Mouse (Mus musculus) heart, adult 9 months (tissue): Measurements from ENCODE around the gene Rxra.

Source experiments
- DNase-seq, 2 experiments: peaks; one replicate each; pipeline ENCODE4 v3.0.0; 2022; ENCODE audit warnings: low spot score in 2 of 2

The Rxra gene

DNA sequence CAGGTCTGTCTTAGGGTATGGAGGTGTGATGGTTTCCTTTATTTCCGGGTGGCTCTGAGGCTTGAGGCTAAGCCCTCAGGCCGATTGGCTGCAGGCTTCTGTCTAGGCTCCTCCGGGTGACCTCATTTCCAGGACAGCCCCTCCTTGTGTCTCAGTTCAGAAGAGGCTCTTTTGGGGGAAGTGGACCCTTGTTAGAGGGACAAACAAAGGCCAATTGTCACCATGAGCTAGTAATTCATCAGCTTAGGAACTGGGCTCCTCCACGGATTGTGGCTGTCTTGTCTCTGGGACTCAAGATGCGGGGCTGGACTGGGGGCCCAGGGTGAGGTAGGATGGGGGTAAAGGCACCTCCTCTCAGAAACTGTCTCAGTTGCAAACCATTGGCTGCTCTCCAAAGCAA, 5.5 kb upstream of the Rxra start:
- no peak for DNase-seq

DNA sequence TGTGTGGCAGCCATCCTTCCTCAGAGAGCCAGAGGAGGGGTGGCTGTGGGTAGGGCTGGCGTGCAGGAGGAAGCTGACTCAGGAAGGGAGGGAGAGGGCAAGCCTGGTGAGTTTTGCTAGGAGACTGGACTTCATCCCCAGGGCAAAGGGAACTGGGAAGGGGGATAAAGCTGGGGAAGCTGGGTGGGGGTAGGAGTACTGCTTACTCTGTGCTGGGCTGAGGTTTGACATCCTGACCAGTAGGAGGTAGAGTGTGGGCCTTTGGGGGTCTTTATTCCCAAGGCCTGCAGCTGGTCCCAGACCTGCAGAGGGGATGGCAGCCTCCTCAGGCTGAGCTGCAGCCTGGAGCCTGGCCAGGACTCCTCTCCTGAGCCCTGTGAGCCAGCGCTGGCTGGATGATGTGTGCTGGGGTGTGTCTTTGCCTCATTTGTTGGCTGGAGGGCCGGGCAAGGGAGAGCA, 4.6 kb upstream of the Rxra start:
- no peak for DNase-seq

DNA sequence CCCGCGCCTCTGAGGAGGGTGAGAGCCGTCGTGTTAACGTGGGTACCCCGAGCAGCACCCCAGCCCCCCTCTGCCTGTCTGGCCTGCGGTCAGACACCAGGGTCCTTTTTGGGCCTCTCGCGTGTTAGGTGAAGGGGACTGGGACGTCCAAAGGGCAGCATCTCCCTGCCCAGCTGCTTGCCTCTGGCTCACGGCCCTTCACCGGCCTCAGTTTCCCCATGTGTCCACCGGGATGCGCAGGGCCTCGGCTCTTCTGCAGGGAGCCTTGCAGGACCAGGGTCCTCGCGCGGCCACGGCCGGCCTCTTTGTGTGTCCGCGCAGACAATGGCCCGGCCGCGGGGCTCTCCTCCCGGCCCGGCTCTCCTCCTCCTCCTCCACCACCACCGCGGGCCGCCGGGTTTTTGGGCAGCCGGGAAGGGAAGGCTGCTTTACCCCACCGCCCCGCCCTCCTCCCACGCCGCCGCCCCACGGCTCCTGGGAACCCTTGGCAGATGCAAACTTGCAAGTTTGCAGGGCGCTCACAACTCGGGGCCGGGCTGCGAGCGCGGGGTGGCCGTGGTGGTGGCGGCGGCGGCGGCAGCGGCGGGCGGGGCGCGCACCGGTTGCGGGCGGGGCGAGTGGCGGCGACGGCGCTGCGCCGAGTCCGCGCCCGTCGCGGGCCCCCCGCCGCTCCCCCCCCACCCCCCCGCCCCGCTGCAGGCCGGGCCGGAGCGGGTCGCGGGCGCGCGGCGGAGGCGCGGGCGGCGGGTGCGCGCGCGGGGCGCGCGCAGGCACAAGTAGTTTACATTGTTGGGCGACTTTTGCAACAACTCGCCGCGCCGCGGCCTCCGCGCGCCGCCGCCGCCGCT, 462 bp downstream of the Rxra start:
- peak; percentile 76 to 78 for DNase-seq

DNA sequence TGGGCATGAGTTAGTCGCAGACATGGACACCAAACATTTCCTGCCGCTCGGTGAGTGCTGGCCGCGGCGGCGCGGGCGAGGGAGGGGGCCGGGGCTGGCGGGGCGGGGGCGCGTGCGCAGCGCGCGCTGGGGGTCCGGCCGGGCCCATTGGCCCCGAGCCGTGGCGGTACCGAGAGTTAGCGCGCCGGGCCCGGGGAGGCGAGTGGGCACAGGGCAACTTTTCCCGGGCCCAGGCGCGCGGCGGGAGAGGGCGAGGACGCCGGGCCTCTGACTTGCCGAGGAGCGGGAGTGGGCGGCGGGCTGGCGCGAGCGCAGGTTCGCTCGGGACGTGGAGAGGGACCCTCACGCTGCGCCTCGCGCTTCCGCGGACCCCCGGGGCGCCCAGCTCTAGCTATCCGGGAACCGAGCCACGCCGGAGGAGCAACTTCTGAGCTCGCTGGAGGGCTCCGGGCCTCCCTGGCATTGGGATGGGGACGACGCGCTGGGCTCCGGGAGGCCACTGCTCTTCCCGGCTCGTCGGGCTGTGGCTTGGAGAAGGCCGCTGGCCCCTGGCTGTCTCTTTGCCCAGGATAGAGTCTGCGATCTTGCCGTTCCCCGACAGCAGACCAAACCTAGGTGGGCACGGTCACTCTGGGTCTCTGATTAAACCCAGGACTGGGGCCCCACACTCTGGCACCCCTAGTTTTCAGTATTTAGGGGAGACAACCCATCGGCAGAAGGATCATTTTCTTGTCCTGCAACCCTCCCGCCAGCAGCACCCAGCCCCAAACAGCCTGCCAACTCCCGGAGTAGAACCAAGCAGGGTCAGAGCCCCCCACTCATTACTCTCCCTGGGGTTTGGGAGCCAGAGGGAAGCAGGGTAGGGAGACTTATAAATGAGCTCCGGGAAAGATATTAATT, 1.4 kb downstream of the Rxra start:
- DNase-seq, result peak in 1 of 2 experiments; percentile 55

DNA sequence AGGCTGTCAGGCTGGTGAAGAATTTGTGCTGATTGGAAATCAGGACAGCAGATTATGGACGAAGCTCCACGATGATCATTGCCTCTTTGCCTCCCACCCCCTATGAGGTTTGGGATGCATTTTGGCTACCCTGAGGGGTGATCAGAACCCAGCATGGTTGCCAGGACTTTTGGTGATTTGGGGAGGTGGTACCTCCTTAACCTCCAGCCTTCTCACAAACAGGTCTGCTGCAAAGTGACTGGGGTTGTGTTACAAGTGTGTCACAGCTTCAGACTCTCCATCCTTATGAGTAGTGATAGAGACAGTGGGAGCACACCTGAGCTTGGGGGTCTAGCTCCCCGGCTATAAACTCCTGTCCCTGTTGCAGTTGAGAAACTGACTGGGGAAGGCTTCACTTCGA, 2.1 kb downstream of the Rxra start:
- DNase-seq, result no peak

DNA sequence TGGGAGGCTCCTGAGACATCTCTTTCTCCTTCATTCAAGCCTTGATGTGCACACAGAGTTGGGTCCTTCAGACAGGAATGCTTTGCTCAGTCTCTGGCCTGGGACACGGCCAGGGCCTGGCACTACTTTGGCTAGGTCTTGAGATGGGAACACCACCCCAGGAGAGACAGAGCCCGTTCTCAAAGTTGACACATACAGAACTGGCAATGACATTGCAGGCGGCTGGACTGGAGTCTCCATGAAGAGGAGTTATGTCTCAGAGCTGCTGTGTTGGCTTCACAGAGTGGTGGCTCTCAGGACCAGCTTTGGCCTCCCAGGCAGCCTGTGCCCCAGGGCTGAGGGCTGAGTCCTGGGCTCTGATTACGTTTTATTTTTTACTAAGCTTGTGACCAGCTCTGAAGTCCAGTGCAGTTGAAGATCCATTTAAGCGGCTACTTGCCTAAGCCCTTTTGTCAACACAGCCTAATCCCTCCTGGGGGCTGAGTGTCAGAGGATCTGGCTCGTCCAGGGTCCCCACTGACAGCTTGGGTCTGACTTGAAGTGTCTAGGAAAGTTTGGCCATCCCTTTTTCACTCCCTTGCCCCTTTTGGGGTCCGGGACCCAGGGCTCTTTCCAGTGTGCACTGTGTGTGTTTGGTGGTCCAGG, 2.7 kb downstream of the Rxra start:
- DNase-seq, result no peak

DNA sequence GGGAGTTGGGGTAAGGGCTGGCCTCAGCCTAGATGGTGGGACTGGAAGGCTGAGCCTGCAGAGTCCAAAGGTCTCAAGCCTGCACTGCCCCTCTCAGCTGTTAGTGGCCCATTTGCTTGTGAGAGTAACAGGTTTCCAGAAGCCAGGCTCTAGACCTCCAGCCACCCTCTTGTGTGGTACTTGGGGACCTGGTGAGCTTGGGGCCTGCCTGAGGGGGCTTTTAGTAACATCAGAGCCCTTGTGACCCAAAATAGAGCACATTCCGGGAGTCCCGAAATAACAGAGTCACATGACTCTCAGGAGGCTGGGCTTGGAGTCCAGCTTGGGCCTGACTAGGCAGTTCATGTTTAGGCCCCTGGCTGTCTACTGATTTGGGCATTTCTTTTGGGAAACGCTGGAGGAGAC, 3.4 kb downstream of the Rxra start:
- DNase-seq, result peak; percentile 69 to 75

DNA sequence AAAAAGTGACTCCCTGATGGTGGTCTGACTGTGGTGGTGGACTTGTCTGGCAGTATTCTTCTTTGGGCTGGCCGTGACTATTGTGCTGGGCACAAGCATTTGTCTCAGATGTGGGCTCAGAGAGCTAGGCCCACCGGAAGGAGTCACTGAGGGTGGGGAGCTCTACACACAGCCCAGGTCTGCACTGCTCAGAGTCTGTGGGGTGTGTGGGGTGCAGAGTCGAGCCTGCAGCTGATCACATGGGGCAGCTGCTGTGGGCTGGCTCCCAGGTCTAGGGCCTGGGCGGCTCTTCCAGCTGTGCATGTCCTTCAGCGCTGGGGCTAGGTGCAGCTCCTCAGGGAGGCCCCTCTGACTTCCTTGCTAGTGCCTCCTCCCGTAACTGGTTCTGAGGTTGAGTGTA, 3.8 kb downstream of the Rxra start:
- DNase-seq, result no peak

DNA sequence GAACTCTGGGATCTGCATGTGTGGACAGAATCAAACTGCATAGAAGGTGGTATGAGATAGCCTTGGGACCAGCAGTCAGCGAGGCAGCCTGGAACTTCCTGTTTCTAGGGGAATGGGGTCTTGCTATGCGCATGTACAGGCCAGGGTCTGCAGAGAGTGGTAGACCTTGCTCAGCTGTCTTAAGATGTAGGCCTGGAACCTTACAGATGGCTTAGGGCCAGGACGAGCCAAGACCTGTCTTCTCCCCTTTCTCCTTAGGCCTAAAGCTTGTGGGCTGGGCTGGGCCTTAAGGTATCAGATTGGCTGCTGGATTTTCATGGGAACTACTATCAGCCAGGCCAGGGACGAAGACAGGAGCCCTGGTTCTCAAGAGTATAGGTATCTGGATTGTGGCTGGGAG, 4.4 kb downstream of the Rxra start:
- DNase-seq, result no peak

DNA sequence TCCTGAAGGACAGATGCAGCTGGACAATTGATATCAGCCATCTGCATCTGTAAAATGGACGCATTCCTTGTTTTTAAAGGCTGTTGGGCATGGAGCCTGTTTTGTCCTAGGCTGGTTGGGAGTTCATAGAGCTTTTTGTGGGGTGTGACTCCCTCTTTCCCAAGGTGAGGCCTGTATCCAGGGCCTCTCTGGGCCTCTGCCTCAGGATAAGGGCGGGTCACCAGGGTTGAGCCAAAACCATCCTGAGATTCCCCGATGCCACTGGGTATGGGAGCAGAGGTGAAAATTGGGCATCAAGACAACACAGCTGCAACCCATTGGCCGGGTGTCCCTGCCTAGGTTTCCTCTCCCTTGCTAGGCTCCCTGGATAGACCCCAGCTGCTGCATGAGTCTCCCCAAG, 5.2 kb downstream of the Rxra start:
- DNase-seq, result no peak

DNA sequence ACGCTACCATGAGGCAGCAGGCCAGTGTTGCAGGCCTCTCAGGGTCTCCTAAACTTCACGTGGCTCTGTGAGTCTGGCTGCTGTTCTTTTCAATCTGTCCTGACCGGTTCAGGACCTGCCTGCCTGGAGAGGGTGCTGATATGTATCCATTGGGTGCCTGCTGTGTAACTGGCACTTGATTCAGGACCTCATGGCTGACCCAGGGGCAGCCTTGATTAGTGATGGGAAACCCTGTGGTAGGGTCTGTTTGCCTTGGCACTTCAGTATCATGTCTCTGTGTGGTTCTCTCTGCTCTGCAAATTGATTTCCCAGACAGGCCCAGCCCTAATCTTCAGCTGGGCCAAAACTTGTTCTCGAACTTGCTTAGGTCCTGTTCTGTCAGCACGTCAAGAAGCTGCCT, 5.9 kb downstream of the Rxra start:
- no peak for DNase-seq

DNA sequence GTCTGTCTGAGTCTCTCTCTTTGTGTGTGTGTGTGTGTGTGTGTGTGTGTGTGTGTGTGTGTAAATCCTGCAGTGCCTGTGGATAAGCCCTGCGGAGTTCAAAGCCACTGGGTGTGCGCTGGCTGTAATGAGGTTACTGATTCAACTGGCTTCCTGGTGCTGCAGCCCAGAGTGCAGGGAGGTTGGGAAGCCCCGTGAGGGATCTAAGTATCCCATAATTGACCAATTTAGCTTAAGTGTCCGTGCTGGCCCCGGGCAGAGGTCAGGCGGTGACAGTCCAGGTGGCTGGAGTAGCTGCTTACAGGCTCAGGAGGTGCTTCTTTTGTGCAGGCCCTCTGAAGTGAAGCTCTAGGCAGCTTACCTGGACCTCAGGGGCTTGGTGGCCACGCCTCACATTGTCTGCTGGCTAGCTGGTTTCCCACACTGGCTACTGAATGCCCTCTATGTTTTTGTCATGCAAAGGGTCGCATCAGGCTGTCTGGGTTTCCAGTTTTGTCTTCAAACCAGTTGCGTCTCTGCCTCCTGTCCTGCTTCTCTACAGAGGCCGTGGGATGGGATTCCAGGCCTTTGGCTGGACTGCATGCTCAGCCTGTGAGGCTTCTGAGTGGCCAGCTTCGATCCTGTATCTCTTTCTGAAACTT, 7.9 kb downstream of the Rxra start:
- no peak for DNase-seq

DNA sequence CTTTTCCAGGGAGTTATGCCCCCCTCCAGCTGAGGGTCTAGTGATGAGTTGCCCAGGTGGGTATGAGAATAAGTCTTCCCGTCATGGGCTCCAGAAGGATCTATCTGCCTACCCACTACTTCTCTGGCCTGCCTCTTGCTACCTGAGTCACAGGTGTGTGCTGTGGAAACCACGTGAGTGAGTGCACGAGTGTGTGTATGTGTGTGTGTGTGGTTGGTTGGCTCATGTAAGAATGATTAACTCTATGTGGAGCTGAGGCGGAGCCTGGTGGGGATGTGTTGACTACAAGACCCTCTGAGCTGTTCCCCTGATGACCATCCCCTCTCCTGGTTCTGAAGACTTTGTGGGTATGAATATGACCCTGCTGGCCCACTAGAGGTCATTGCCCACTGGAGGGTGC, 9.7 kb downstream of the Rxra start:
- no peak for DNase-seq

DNA sequence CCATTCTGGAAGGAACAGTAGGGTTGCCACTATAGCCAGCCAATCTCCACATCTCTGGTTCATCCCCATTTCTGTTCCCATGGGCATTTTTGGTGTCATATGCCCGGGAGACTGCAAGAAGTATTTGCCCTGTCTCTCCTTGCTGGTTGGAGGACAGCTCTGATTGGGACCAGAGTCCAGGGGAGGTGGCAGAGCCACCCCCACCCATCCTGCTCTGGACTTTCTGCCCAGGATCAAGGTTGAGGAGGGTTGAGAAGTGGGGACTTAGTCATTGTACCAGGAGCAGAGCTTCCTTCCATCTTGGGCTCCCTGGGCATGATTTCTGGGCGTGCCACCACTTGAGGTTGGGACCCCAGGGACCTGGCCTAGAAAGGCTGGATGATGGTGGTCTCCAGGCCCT, 10.1 kb downstream of the Rxra start:
- DNase-seq, result no peak

DNA sequence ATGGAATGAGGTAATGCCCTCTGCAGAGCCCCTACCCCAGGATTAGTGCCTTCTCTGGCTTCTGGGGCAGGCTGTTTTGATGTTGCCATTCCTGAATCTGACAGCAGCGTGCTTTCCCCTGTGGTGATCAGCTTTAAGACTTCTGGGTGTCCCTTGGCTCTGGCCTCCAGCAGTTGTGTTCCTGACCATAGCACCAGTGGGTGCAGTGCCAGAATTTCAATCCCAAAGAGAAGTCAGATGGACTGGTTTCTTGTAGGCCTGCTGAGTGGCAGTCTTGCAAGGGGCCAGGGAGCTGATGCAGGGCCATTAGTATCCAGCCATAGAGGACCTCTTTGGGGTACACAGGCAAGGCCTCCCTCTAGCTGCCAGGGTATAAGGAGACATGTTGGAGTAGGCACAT, 10.8 kb downstream of the Rxra start:
- DNase-seq, result no peak

DNA sequence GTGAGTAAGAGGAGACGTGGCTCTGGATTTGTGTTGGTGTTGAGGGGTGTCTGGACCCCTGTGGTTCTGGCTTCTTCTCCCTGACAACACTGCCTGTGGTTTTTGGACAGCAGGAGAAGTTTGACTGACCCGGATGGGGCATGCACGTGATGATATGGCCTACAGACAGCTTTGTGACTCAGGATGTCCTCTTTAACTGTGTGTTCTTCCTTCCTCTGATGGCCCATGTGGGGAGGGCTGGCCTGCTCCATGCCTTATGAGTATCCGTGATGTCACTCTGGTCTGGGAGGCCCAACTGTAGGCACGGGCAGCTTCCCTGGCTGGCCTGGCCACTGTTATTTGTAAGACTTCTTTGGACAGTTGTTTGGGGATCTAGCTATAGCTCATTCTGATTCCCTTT, 11.7 kb downstream of the Rxra start:
- peak in 1 of 2 experiments; percentile 78 for DNase-seq

DNA sequence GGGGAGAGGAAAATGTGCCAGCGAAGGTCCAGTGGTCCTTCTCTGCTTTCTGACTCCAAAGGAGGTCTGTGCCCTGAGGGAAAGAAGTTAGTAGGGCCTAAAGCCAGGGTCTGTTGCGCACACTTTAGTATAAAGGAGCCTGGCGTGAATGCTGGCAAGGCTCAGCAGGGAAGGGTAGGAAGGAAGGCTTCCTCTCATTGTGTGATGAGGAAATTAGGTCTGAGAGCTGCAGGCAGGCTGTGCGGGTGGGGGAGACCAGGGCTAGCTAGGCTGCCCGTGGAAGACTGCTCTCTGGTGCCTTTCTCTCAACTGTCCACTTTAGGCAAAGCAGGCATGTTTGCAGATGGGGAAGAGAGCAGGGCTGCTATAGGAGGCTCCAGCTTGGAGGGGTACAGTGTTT, 14.5 kb downstream of the Rxra start:
- peak; percentile 58 to 79 for DNase-seq

DNA sequence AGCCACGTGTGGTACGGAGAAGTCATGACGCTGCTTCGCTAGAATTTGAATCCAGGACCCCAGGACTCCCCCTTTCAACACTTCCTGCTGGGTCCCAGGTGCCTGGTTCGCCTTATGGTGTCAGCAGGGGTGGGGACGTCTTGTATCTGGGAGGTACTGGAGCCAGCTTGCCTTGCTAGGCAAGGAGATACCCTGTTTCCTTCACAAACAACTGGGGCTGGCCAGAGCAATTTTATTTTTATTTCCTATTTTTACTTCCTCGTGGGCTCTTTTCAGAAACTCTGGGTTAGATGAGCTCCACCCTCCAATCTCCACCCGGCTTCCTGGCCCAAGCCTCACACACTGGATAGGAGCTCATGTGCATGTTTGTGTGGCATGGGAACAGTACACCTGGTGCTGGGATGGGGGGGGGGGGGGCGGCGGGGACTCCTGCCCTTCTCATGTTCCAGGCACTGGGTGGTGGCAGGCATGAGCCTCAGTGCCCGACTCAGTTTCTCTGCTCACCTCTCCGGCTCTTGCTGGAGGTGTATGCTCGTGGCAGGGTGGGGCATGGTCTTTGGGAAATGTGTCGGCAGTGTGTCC, 15.0 kb downstream of the Rxra start:
- no peak for DNase-seq

DNA sequence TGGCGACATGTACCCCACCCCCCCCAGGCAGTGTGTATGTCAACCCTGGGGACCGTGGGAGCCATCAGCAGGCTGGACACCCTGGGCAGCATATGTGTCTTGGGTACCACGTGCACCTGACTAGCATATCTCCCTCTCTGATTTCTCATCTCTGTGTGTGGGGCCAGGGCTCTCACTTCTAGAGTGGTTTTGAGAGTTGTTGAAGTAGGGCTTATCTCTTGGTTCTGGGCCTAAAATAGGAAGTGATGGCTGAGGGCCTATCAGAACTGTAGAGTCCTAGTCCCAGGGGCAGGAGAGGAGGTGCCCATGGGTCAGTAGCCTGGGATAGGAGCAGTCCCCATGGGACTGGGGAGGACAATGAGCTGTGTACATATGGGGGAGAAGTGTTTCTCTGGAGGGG, 16.4 kb downstream of the Rxra start:
- DNase-seq, result peak in 1 of 2 experiments; percentile 52

DNA sequence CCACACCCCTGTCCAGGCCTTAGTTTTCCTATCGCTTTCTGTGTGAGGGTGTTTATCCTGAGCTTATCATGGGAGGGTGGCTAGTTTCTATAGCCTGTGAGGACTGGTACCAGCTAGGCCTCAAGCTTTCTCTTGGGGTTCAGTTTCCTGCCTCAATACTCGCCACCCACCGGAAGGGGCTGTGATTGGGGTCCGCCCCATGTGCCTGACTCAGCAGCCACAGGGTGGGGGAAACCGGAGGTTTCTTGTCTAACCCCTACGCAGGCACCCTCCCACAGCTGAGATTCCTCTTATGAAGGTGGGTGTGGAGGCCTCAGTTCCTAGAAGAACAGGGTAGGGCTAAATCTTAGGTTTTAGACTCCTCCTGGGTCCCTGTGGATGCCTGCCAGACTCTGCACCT, 17.4 kb downstream of the Rxra start:
- no peak for DNase-seq

DNA sequence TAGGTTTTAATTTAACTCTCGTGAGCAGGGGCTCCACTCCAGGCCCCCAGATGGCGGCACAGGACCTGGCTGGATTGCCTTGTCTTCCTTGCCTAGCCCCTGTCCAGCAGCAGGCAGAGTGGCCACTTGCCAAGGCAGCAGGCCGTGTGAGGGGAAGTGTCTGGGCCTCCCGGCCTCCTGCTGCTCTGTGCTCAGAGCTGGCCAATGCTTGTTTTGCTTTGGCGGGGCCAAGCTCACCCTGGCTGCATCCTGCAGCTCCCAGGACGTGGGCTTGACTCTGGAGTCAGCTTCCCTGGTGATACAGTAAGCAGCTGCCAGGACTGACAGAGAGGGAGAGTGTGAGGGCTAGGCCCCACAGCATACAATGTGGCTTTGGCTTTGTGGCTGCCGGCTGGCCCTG, 23.3 kb downstream of the Rxra start:
- peak; percentile 90 to 93 for DNase-seq
